Comparison of ENCODE assay signal across 8 mouse cellular contexts in the genomic region with DNA sequence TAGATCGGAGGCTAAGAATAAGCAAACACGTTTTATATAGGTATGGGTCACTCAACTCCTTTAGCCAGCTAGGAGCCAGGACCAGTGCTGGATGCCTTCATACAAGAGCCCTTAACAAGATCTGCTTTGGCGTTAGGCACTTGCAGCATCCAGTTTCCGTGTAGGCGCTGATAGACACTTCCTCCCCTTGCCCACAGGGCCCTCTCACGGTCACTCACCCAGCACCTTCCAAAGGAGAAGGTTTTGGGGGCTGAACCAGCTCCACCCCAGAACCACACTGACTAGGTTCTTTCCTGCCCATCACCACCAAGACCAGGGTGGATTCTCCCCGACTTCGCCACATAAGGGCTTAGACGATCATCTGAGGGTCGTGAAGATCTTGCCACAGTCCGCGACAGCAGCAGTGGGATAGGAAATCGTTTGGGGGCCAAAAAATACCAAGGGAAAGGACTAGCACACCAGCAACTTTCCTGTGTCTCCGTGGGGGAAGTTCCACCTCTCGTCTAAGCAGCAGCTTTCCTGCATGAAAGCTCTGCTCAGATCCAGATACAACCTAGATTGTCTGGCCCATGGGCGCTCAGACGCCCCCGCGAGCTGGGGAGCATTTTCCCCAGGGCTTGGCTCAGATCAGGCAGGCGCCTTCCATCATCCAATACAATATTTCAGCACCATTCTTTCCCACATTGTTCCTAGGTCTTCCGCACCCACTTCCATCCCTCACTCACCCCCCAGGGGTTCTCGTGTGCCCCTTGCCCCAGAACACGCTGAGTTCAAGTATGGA. TPM values are rescaled to one million over a fixed set of nuclear protein-coding genes. Genes with fewer than 3 reads are reported as not detected.
A peak's percentile ranks its signal among the peaks of the same experiment; 100 is the strongest.
DNase-seq lines count a peak whose midpoint lies in the region; ATAC-seq and TF ChIP-seq lines count a peak whose summit lies in the region.

No protein-coding gene starts in this region.

- H3K36me3 ChIP-seq in heart, embryonic 13.5 days: no peaks in the 10 kb centered on the region
- H3K36me3 ChIP-seq in ES-E14 (ENCODE audit: control insufficient read depth, insufficient read depth, low read length, poor library complexity, severe bottlenecking): no peaks in the 10 kb centered on the region
- H3K36me3 ChIP-seq in heart, embryonic 16.5 days (ENCODE audit: control insufficient read depth, insufficient read depth): no peaks in the 10 kb centered on the region
- peaks cover 54% of the 10 kb centered on the region for H3K36me3 ChIP-seq in megakaryocyte, embryonic 14.5 days (replicated peaks; ENCODE audit: low read length)

- H3K9me3 ChIP-seq in heart, embryonic 13.5 days: no peaks in the 10 kb centered on the region
- no peaks in the 10 kb centered on the region for H3K9me3 ChIP-seq in ES-E14 (ENCODE audit: control insufficient read depth, insufficient read depth, low read depth, low read length)
- H3K9me3 ChIP-seq in heart, embryonic 16.5 days (replicated peaks; ENCODE audit: control insufficient read depth, low read length): no peaks in the 10 kb centered on the region
- H3K9me3 ChIP-seq in megakaryocyte, embryonic 14.5 days: no peaks in the 10 kb centered on the region

- peaks cover 25% of the 10 kb centered on the region for H3K4me1 ChIP-seq in heart, embryonic 13.5 days
- peaks cover 0 to 4% of the 10 kb centered on the region in 2 experiments; a peak in 1 of 4 replicates for H3K4me1 ChIP-seq in ES-E14 (ENCODE audit: control insufficient read depth in 2 of 2, insufficient read depth in 2 of 2, low read length in 2 of 2, poor library complexity in 1 of 2)
- H3K4me1 ChIP-seq in heart, embryonic 16.5 days (ENCODE audit: control insufficient read depth, insufficient read depth, low read length): peaks cover 18% of the 10 kb centered on the region
- H3K4me1 ChIP-seq in megakaryocyte, embryonic 14.5 days: peaks cover 94% of the 10 kb centered on the region

- peak overlapping the region; percentile 56 for H3K4me3 ChIP-seq in heart, embryonic 13.5 days
- peak overlapping the region; percentile 70 to 78 for H3K4me3 ChIP-seq in ES-E14 (ENCODE audit: insufficient read depth in 1 of 2, low read depth in 1 of 2, low read length in 2 of 2, poor library complexity in 1 of 2, severe bottlenecking in 1 of 2)
- H3K4me3 ChIP-seq in heart, embryonic 16.5 days (ENCODE audit: low read length): peak overlapping the region; percentile 54
- H3K4me3 ChIP-seq in megakaryocyte, embryonic 14.5 days (replicated peaks): peak overlapping the region; percentile 99

- DNase-seq in heart, postnatal 25 days (ENCODE audit: low spot score): no peak
- DNase-seq in ES-E14 (ENCODE audit: low read depth, low spot score): no peak
- DNase-seq in T-cell, adult 2 months (ENCODE audit: low spot score): no peak
- no peak for DNase-seq in thymus, postnatal 10 days (ENCODE audit: low spot score in 2 of 2)
- DNase-seq in kidney, adult 18-20 months: no peak

- ATAC-seq in heart, embryonic 13.5 days (ENCODE audit: extremely low read depth, insufficient number of reproducible peaks, low FRiP score, low TSS enrichment): no peak
- ATAC-seq in heart, embryonic 16.5 days (replicated peaks; ENCODE audit: extremely low read depth, insufficient read depth, low FRiP score): no peak

- H3K9ac ChIP-seq in heart, embryonic 13.5 days: peak overlapping the region; percentile 75
- peak overlapping the region; percentile 51 for H3K9ac ChIP-seq in ES-E14 (ENCODE audit: insufficient read depth, low read depth, low read length, poor library complexity, severe bottlenecking)
- H3K9ac ChIP-seq in heart, embryonic 16.5 days (ENCODE audit: low read length): peak overlapping the region; percentile 63

- peaks cover 80% of the 10 kb centered on the region for H3K27me3 ChIP-seq in heart, embryonic 13.5 days (replicated peaks)
- peaks cover 45% of the 10 kb centered on the region for H3K27me3 ChIP-seq in heart, embryonic 16.5 days (ENCODE audit: control insufficient read depth, insufficient read depth, low read length)
- H3K27me3 ChIP-seq in megakaryocyte, embryonic 14.5 days (replicated peaks): no peaks in the 10 kb centered on the region

- 2% methylated on average over 23 of the region's 23 CpGs for WGBS in heart, embryonic 13.5 days
- WGBS in heart, embryonic 16.5 days: 2% methylated on average over 23 of the region's 23 CpGs

- intact Hi-C loops in heart, postnatal 25 days (cut with DNase I): loop anchor here (2.0 kb wide), 1 partner anchor 15 kb away; no protein-coding TSS in a partner anchor

- peak overlapping the region; percentile 93 for H3K4me2 ChIP-seq in heart, embryonic 13.5 days
- peak overlapping the region; percentile 95 for H3K4me2 ChIP-seq in heart, embryonic 16.5 days (ENCODE audit: low read depth, low read length)

- in situ Hi-C loops in ES-E14 (cut with MboI; ENCODE audit: low sequenced_read_pairs in 2 of 2, unreplicated experiment in 2 of 2): no loop called here

- no peak overlapping the region for H3K27ac ChIP-seq in heart, embryonic 13.5 days (replicated peaks)
- no peak overlapping the region for H3K27ac ChIP-seq in ES-E14 (ENCODE audit: insufficient read depth, low read depth, low read length, poor library complexity, severe bottlenecking)
- no peak overlapping the region for H3K27ac ChIP-seq in heart, embryonic 16.5 days (ENCODE audit: low read length)

TF ChIP-seq in ES-E14, 5 proteins besides CTCF, POLR2A, EP300 and RAD21:
- TF ChIP-seq CHD2 (IDR thresholded peaks at IDR 0.05; ENCODE audit: low read depth, low read length) (no peak), ZNF384 (IDR thresholded peaks at IDR 0.05; ENCODE audit: low read depth, low read length) (no peak), HCFC1 (IDR thresholded peaks at IDR 0.05; ENCODE audit: borderline replicate concordance, insufficient read depth, low read length) (no peak), MAFK (IDR thresholded peaks at IDR 0.05; ENCODE audit: insufficient read depth, low read depth, low read length) (no peak), ZC3H11A (IDR thresholded peaks at IDR 0.05; ENCODE audit: borderline replicate concordance, low read depth, low read length) (no peak)

RNA-seq across cellular contexts. Expression of gene Nrgn, which starts 0.8 kb away (rescaled TPM):
- polyA plus RNA-seq in heart, embryonic 13.5 days (2015; fragmentation: Nextera tagmentation; extraction: Ambion mirVana): 5.5 and 5.8 TPM in 2 replicates
- total RNA-seq in heart, postnatal 25 days (2021): 1 to 10 TPM; 3.2 to 6.7 TPM
- 0.40 and 0.63 TPM in 2 replicates for total RNA-seq in ES-E14 (2012; rRNA removed)
- 3.4 and 4.3 TPM in 2 replicates for polyA plus RNA-seq in heart, embryonic 16.5 days (2015; fragmentation: Nextera tagmentation; extraction: Ambion mirVana)
- polyA plus RNA-seq in megakaryocyte, embryonic 14.5 days (2012; ENCODE audit: insufficient read depth, low replicate concordance): 5,423 and 8,339 TPM in 2 replicates

RNA-seq across cellular contexts. Expression of gene Siae, which starts 3.6 kb away (rescaled TPM):
- 9.6 and 10.1 TPM in 2 replicates for polyA plus RNA-seq in heart, embryonic 13.5 days (2015; fragmentation: Nextera tagmentation; extraction: Ambion mirVana)
- total RNA-seq in heart, postnatal 25 days (2021): 1 to 10 TPM; 8.4 to 8.7 TPM
- total RNA-seq in ES-E14 (2012; rRNA removed): 8.5 and 13.7 TPM in 2 replicates
- polyA plus RNA-seq in heart, embryonic 16.5 days (2015; fragmentation: Nextera tagmentation; extraction: Ambion mirVana): 9.2 and 10.9 TPM in 2 replicates
- polyA plus RNA-seq in megakaryocyte, embryonic 14.5 days (2012; ENCODE audit: insufficient read depth, low replicate concordance): 0.40 TPM in 1 of 2 replicates, not detected in the other

RNA-seq across cellular contexts. Expression of gene Vsig2, which starts 12.9 kb away (rescaled TPM):
- polyA plus RNA-seq in heart, embryonic 13.5 days (2015; fragmentation: Nextera tagmentation; extraction: Ambion mirVana): 1.4 and 1.6 TPM in 2 replicates
- total RNA-seq in heart, postnatal 25 days (2021): 1 to 10 TPM; 4.1 to 4.7 TPM
- 4.8 and 6.7 TPM in 2 replicates for total RNA-seq in ES-E14 (2012; rRNA removed)
- 2.1 and 5.3 TPM in 2 replicates for polyA plus RNA-seq in heart, embryonic 16.5 days (2015; fragmentation: Nextera tagmentation; extraction: Ambion mirVana)
- not detected in 2 replicates for polyA plus RNA-seq in megakaryocyte, embryonic 14.5 days (2012; ENCODE audit: insufficient read depth, low replicate concordance)

RNA-seq across cellular contexts. Expression of gene Esam, which starts 24.1 kb away (rescaled TPM):
- 69.9 and 76.5 TPM in 2 replicates for polyA plus RNA-seq in heart, embryonic 13.5 days (2015; fragmentation: Nextera tagmentation; extraction: Ambion mirVana)
- 10 to 100 TPM; 62.5 to 77.7 TPM for total RNA-seq in heart, postnatal 25 days (2021)
- total RNA-seq in ES-E14 (2012; rRNA removed): 6.5 and 6.9 TPM in 2 replicates
- 92.1 and 101 TPM in 2 replicates for polyA plus RNA-seq in heart, embryonic 16.5 days (2015; fragmentation: Nextera tagmentation; extraction: Ambion mirVana)
- 10.7 and 14.5 TPM in 2 replicates for polyA plus RNA-seq in megakaryocyte, embryonic 14.5 days (2012; ENCODE audit: insufficient read depth, low replicate concordance)

Comparison
In these comparisons a context has a peak if more than half of its experiments do, and no peak if none do; other contexts are left out.
1. RNA of gene Nrgn, which starts 0.8 kb away (polyA plus RNA-seq): 5,423 to 8,339 TPM in megakaryocyte, embryonic 14.5 days; 5.5 to 5.8 TPM in heart, embryonic 13.5 days and 3.4 to 4.3 TPM in heart, embryonic 16.5 days; every median in the first group is over 100 times any median in the second.
2. Peak in every context shown above with its lines, with median percentiles within 50 percentile points of each other: H3K4me3 ChIP-seq and H3K9ac ChIP-seq.